Mouse (Mus musculus) testis, postnatal 10 days (tissue): ENCODE data around the gene Fam168b.

Experiments used
- DNase-seq: peaks from one replicate; pipeline ENCODE4 v3.0.0; 2021; ENCODE audit warnings: low spot score

Gene Fam168b

GRCm38 (mm10) chr1:34842887-34843618, at the start of gene Fam168b:
Fam168b (minus strand) TSS chr1:34843065.
- peak; percentile 93 for DNase-seq

GRCm38 (mm10) chr1:34892466-34892865, 49.6 kb upstream of the Fam168b start:
- DNase-seq: no peak

GRCm38 (mm10) chr1:34891559-34892289, 48.9 kb upstream of the Fam168b start:
- DNase-seq: peak; percentile 65

GRCm38 (mm10) chr1:34883776-34884175, 40.9 kb upstream of the Fam168b start:
- DNase-seq: no peak

DNA sequence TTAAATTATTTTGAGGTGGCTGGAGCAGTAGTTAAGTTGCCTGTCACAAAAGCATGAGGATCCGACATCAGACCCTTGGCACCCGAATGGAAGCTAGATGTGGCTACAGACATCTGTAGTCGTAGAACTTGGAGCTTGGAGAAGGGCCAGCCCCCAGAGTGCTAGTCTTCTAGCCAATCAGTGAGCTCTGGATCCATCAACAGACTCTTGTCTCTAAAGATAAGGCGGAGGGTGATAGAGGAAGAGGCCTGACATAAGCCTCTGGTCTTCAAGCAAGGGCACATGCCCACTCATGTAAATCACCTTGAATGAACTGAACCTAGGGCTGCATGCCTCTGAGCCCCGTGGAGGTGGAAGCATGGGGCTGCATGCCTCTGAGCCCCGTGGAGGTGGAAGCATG, 36.7 kb upstream of the Fam168b start:
- DNase-seq: no peak

DNA sequence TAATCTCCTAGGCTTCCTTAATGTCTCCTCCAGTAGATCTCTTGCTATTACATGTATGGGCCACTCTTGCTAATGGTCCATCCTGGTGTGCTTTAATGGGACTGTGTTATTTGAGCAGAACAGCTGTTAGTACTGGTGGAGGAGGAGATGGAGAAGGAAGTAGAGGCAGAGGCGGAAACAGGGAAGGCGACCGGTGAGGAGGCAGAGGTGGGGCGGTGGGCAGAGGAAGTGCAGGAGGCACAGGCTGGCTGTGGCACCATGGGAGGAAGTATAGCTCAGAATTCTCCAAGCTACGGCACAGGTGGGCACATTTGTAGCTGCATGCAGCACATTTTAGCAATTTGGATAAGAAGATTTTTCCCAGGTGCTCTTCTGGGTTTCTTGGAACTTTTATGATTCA, 30.7 kb upstream of the Fam168b start:
- DNase-seq: peak; percentile 38

- DNase-seq: peak; percentile 26
Observed at GRCm38 (mm10) chr1:34871170-34871569, 28.3 kb upstream of the Fam168b start.

GRCm38 (mm10) chr1:34869231-34869630, 26.4 kb upstream of the Fam168b start:
- DNase-seq: no peak

DNA sequence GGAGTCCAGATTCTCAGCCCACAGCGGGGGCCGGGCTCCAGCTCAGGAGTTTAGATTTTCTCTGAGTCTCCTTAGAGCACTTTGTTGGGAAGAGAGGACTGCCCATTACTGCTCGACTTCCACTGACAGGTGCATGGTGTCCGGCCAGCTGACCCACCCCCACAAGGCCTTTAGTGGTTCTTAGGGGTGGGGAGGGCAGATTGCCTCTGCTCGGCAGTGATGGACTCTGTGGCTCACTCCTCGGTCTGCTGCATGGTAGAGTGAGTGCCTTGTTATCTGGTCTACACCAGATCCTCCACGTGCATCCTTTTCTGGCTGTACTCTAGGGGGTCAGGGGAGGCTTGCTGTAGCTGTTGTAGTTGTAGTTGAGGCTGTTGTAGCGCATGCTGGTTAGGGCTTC, 25.5 kb upstream of the Fam168b start:
- DNase-seq: no peak

- no peak for DNase-seq
Observed at GRCm38 (mm10) chr1:34867574-34867955, 24.7 kb upstream of the Fam168b start.

DNA sequence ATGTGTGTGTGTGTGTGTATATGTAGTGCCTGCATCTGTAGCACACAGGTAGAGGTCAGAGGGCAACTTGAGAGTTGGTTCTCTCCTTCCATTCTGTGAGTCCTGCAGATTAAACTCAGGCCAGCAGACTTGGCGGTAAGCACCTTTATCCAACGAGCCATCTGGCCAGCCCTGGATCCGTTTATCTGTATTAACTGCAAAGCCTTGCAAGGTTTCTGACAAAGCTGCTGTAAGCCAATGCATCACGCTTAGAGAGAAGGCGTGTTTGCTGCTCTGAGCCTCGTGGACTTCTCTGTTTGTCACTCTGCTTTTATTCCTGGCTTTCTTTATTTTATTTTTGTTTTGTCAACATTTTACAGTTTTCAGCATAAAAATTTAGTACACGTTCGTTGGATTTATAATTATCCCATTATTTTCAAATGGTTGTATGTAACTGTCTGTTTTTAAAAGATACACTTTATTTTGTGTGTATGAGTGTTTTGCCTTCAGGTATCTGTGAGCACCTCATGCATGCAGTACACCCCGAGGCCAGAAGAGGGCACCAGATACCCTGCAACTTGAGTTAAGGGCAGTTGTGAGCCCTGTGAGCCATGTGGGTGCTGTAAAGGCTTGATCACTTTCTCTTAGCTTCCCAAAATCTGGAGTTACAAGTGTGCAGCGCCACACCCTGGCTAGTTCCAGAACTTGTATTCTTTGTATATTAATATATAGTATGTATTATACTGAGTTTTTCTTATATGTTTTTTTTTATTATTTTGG, 24.1 kb upstream of the Fam168b start:
- peak; percentile 93 for DNase-seq

DNA sequence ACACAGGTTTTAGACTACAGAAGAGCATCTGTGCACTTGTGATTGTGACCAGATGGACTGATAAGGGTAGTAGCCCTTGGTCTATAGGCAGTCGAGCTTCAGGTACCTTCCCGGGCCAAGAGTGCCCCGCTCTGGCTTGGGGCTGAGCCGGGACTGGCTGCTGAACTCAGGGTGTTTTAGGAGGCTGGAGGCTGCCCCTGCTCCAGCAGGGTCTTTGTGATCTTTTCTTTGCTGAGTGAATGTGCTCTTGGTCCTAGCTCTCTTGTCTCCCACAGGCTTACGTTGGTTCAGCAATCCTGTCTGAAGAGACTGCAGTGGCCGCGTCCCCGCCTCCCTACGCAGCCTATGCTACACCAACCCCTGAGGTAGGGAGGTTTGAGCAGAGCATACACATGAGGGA, 23.0 kb upstream of the Fam168b start:
- DNase-seq: no peak

DNA sequence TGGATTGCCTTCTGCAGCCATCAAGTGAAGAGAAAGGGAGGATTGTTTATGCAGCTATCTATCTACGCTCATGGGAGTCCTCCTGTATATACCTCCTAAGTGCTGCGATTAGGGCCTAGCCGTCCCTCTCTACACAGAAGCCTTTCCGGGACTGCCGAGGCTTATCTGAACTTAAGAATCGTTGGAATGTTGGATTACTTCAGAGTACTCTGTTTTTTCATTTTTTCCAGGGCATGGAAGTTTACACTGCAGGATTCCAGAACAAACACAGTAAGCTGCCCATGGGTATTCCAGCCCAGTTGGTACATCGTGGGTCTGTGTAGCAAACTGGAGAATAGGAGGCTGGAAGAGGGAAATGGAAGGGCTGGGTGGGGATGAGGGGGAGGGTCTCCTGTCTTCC, 21.4 kb upstream of the Fam168b start:
- DNase-seq: peak; percentile 24

- DNase-seq: peak; percentile 23
Observed at GRCm38 (mm10) chr1:34863323-34863722, 20.5 kb upstream of the Fam168b start.

GRCm38 (mm10) chr1:34862877-34863276, 20.0 kb upstream of the Fam168b start:
- no peak for DNase-seq

GRCm38 (mm10) chr1:34860205-34860604, 17.3 kb upstream of the Fam168b start:
- no peak for DNase-seq

GRCm38 (mm10) chr1:34859761-34860160, 16.9 kb upstream of the Fam168b start:
- no peak for DNase-seq

DNA sequence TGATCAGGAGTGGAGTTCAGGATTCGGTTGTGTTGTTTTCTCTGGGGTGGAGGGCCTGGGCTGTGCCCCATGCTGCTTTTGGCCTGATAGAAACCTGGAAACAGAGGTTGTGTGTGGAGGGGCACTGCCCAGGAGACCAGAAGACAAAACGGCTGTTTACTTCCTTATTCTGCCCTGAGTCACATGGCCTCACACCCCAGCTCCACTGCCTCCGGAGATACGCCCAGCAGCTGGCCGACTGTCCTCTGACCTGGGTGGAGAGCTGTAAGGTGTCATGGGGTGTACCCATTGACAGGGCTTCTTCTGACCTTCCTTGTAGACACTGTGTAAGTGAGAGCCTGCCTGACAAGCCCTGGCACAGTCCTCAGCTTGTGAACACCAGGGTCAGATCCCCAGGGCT, 15.8 kb upstream of the Fam168b start:
- DNase-seq: no peak

DNA sequence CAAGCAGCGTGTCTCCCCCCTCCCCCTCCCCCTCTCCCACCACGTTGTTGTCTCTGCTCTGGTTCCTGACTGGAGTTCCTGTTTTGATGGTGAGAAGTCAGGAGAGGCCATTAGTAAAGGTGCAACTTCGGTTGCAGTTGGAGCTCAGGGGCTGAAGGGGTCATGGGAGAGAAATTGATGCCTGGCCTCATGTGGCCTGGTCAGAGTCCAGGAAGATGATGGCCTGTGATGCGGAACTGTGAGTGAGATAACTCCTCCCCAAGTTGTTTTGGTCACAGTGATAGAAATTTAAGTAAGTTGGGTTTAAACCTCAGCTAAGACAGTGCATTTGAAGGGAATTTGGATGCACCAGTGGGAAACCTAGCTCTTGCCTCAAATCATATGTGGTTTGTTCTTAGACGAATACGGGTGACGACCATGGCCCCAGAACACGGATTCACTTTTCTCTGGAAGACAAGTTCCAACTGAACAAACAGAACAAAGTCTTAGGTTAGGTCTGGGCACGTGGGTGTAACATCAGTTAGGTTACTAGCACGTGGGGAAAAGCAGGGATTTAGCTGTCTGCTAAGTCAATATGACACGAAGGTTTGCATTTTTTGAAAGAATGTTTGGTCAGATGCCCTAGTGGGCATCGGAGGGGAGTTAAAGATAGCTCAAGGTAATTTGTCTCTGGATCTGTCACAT, 12.3 kb upstream of the Fam168b start:
- DNase-seq: no peak

DNA sequence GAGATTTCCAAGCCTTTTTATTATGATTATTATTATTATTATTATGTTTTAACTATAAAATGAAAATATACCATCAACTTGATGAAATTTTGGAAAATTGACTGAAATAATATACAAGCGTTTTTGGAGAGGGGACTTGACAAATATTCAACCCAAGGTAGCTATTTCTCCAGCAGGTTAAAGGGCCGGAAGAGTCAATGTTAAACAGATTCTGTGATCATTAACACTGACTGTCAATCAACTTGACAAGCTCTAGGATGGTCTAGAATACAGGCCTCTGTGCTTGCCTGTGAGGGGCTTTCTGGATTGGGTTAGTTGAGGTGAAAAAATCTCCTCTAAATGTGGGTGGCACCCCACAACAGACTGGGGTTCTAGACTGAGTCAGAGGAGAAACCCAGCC, 10.9 kb upstream of the Fam168b start:
- DNase-seq: no peak

- DNase-seq: no peak
Observed at GRCm38 (mm10) chr1:34852116-34852878, 9.4 kb upstream of the Fam168b start.

- no peak for DNase-seq
Observed at GRCm38 (mm10) chr1:34851562-34851961, 8.7 kb upstream of the Fam168b start.
